Mouse (Mus musculus): ENCODE data around the gene Lbx1.

Lbx1 gene

GRCm38 (mm10) chr19:45216240-45216639 lies 19.4 kb downstream of the Lbx1 start:
- no peak for DNase-seq (ENCODE audit: low spot score in 2 of 2)

GRCm38 (mm10) chr19:45215431-45215830 lies 20.2 kb downstream of the Lbx1 start:
- no peak for DNase-seq (ENCODE audit: low spot score in 2 of 2)

GRCm38 (mm10) chr19:45209776-45210422 lies 25.7 kb downstream of the Lbx1 start:
- no peak for DNase-seq (ENCODE audit: low spot score in 2 of 2)

DNA sequence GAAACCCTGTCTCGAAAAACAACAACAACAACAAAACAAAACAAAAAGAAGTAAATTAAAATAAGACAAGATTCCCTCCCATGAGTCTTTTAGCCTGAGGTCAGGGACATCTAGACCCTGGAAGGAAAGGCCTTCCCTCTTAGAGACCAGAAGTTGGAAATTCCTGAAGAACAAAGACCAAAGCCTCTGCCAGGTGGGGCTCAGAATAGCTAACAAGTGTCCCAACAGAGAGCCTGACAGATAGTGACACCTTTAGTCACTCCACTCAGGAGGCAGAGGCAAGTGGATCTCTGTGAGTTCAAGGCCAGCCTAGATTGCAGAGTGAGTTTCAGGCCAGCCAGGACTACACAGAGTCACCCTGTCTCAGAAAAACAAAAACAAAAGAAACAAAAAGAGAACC lies 26.4 kb downstream of the Lbx1 start:
- no peak for DNase-seq (ENCODE audit: low spot score in 2 of 2)

DNA sequence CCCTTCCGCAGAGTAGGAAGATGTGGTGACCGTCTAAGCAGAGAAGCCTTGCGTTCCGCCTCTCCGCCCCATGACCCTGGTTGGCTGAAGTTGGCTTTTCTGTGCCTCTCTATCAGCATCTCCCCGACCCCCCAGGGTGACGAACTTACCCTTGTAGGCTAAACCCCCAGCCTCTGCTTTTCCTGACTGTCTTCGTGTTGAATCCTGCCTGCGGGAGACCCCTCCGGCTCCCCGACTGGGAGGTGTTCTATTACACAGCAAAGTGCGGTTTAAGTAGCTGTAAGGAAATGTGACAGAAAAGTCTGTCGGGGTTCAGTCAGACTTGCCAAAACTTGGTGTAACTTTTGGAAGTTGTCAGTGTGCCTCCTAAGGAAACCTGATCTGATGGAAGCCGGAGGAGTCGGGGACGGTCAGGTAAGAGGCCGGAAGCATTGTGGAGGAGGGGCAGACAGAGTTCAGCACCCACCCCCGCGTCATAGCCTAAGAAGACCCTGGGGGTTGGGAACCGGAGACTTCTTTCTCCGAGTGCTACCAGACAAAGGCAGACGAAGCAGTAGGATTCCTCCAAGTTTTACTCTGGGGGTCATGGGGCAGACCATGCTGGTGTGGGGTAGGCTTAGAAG lies 27.1 kb downstream of the Lbx1 start:
- DNase-seq (ENCODE audit: low spot score in 2 of 2) = no peak

GRCm38 (mm10) chr19:45207662-45208437 lies 27.8 kb downstream of the Lbx1 start:
- DNase-seq (ENCODE audit: low spot score in 2 of 2) = no peak

- no peak for DNase-seq (ENCODE audit: low spot score in 2 of 2)
These were observed 28.5 kb downstream of the Lbx1 start for GRCm38 (mm10) chr19:45207153-45207552.

DNA sequence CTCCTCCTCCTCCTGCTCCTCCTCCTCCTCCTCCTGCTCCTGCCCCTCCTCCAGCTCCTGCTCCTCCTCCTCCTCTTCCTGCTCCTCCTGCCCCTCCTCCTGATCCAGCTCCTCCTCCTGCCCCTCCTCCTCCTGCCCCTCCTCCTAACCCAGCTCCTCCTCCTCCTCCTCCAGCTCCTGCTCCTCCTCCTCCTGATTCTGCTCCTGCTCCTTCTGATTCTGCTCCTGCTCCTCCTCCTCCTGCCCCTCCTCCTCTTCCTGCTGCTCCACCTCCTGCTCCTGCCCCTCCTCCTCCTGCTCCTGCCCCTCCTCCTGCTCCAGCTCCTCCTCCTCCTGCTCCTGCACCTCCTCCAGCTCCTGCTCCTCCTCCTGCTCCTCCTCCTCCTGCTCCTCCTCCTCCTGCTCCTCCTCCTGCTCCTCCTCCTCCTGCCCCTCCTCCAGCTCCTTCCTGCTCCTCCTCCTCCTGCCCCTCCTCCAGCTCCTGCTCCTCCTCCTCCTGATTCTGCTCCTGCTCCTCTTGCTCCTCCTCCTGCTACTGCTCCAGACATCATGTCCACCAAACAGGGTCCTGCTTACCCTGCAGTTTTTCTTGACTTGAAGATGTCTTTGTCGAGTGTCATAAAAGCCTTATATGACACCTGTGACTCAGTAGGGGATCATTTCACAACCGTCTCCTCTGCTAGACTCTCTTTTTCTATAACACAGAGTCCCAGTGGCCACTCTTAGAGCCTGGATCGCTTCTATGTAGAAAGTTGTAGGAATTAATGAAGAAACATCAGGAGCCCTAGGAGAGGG lies 30.1 kb downstream of the Lbx1 start:
- no peak for DNase-seq (ENCODE audit: low spot score in 2 of 2)

- no peak for DNase-seq (ENCODE audit: low spot score in 2 of 2)
These were observed 38.6 kb downstream of the Lbx1 start for GRCm38 (mm10) chr19:45196967-45197366.

GRCm38 (mm10) chr19:45194651-45195050 lies 41.0 kb downstream of the Lbx1 start:
- DNase-seq (ENCODE audit: low spot score in 2 of 2) = no peak
